Mouse (Mus musculus): ENCODE data around the gene Oard1. TPM values are rescaled to one million over a fixed set of nuclear protein-coding genes. Genes with fewer than 3 reads are reported as not detected.

The Oard1 gene
- polyA plus RNA-seq (2014; fragmentation: Nextera tagmentation; extraction: Ambion mirVana): 76.5 and 79.7 TPM in 2 replicates

- Histone ChIP-seq H3K9ac (replicated peaks; ENCODE audit: low read length) (peak within 1 kb of the TSS; percentile 99), H3K4me2 (ENCODE audit: low read depth, low read length) (peak within 1 kb of the TSS; percentile 70), H3K4me3 (ENCODE audit: low read depth, low read length) (peak within 1 kb of the TSS; percentile 90), H3K27me3 (ENCODE audit: control insufficient read depth, insufficient read depth, low read length) (no peaks in the 10 kb centered on the region), H3K9me3 (replicated peaks; ENCODE audit: control insufficient read depth, low read length) (no peaks in the 10 kb centered on the region), H3K27ac (replicated peaks; ENCODE audit: low read depth, low read length) (peak within 1 kb of the TSS; percentile 100), H3K4me1 (ENCODE audit: control insufficient read depth, insufficient read depth, low read length) (no peaks in the 10 kb centered on the region), H3K36me3 (replicated peaks; ENCODE audit: control insufficient read depth, insufficient read depth, low read depth, low read length) (no peaks in the 10 kb centered on the region)
- ATAC-seq (replicated peaks; ENCODE audit: insufficient number of reproducible peaks, low FRiP score, low TSS enrichment, low read depth) (peak; percentile 97), DNase-seq (ENCODE audit: low spot score) (peak; percentile 100)
- WGBS: under 1% methylated on average over 82 of the region's 84 CpGs
Observed at GRCm38 (mm10) chr17:48409380-48410298, at the start of gene Oard1, which contains the start of gene Nfya. Gene Oard1, plus strand, starts transcription at chr17:48410014. Gene Nfya, minus strand, starts transcription at chr17:48409906.

- Histone ChIP-seq H3K4me1 (ENCODE audit: control insufficient read depth, insufficient read depth, low read length) (no peaks in the 10 kb centered on the region), H3K27ac (replicated peaks; ENCODE audit: low read depth, low read length) (no peak overlapping the region), H3K4me2 (ENCODE audit: low read depth, low read length) (no peak overlapping the region), H3K36me3 (replicated peaks; ENCODE audit: control insufficient read depth, insufficient read depth, low read depth, low read length) (no peaks in the 10 kb centered on the region), H3K9ac (replicated peaks; ENCODE audit: low read length) (no peak overlapping the region), H3K27me3 (ENCODE audit: control insufficient read depth, insufficient read depth, low read length) (no peaks in the 10 kb centered on the region), H3K4me3 (ENCODE audit: low read depth, low read length) (no peak overlapping the region), H3K9me3 (replicated peaks; ENCODE audit: control insufficient read depth, low read length) (no peaks in the 10 kb centered on the region)
- ATAC-seq (replicated peaks; ENCODE audit: insufficient number of reproducible peaks, low FRiP score, low TSS enrichment, low read depth) (no peak), DNase-seq (ENCODE audit: low spot score) (no peak)
- WGBS: 80% methylated on average over 4 of the region's 4 CpGs
Observed at GRCm38 (mm10) chr17:48360462-48360861, 49.4 kb upstream of the Oard1 start.

GRCm38 (mm10) chr17:48362346-48362745 lies 47.5 kb upstream of the Oard1 start:
- 81% methylated on average over 3 of the region's 3 CpGs for WGBS
- no peak for ATAC-seq (replicated peaks; ENCODE audit: insufficient number of reproducible peaks, low FRiP score, low TSS enrichment, low read depth)
- Histone ChIP-seq H3K4me2 (ENCODE audit: low read depth, low read length) (no peak overlapping the region), H3K9ac (replicated peaks; ENCODE audit: low read length) (no peak overlapping the region), H3K4me1 (ENCODE audit: control insufficient read depth, insufficient read depth, low read length) (no peaks in the 10 kb centered on the region), H3K4me3 (ENCODE audit: low read depth, low read length) (no peak overlapping the region), H3K36me3 (replicated peaks; ENCODE audit: control insufficient read depth, insufficient read depth, low read depth, low read length) (no peaks in the 10 kb centered on the region), H3K27me3 (ENCODE audit: control insufficient read depth, insufficient read depth, low read length) (no peaks in the 10 kb centered on the region), H3K9me3 (replicated peaks; ENCODE audit: control insufficient read depth, low read length) (no peaks in the 10 kb centered on the region), H3K27ac (replicated peaks; ENCODE audit: low read depth, low read length) (no peak overlapping the region)
- no peak for DNase-seq (ENCODE audit: low spot score)

DNA sequence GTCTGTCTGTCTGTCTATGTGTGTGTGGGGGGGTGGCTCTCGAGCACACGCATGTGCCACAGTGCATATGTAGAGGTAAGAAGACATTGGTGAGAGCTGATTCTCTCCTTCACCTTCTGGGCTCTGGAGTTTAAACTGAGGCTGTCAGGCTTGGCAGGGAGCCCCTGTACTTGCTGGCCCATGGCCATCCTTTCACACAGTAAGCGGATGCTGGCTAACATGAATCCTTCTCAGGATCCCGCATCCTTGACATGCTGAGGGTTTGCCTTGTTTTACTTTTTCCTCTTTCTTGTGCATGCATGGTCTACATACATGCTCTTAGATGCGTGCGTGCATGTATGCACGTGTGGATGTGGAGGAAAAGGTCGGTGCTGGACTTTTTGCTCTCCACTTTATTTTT lies 46.8 kb upstream of the Oard1 start:
- H3K4me3 ChIP-seq (ENCODE audit: low read depth, low read length): no peak overlapping the region
- no peak for ATAC-seq (replicated peaks; ENCODE audit: insufficient number of reproducible peaks, low FRiP score, low TSS enrichment, low read depth)
- no peak for DNase-seq (ENCODE audit: low spot score)
- H3K27ac ChIP-seq (replicated peaks; ENCODE audit: low read depth, low read length): no peak overlapping the region
- 94% methylated on average over 8 of the region's 8 CpGs for WGBS
- H3K9me3 ChIP-seq (replicated peaks; ENCODE audit: control insufficient read depth, low read length): no peaks in the 10 kb centered on the region
- no peaks in the 10 kb centered on the region for H3K27me3 ChIP-seq (ENCODE audit: control insufficient read depth, insufficient read depth, low read length)
- no peaks in the 10 kb centered on the region for H3K36me3 ChIP-seq (replicated peaks; ENCODE audit: control insufficient read depth, insufficient read depth, low read depth, low read length)
- no peak overlapping the region for H3K4me2 ChIP-seq (ENCODE audit: low read depth, low read length)
- no peak overlapping the region for H3K9ac ChIP-seq (replicated peaks; ENCODE audit: low read length)
- H3K4me1 ChIP-seq (ENCODE audit: control insufficient read depth, insufficient read depth, low read length): no peaks in the 10 kb centered on the region

GRCm38 (mm10) chr17:48363421-48363965 lies 46.3 kb upstream of the Oard1 start:
- 76% methylated on average over 6 of the region's 6 CpGs for WGBS
- no peak overlapping the region for H3K4me3 ChIP-seq (ENCODE audit: low read depth, low read length)

DNA sequence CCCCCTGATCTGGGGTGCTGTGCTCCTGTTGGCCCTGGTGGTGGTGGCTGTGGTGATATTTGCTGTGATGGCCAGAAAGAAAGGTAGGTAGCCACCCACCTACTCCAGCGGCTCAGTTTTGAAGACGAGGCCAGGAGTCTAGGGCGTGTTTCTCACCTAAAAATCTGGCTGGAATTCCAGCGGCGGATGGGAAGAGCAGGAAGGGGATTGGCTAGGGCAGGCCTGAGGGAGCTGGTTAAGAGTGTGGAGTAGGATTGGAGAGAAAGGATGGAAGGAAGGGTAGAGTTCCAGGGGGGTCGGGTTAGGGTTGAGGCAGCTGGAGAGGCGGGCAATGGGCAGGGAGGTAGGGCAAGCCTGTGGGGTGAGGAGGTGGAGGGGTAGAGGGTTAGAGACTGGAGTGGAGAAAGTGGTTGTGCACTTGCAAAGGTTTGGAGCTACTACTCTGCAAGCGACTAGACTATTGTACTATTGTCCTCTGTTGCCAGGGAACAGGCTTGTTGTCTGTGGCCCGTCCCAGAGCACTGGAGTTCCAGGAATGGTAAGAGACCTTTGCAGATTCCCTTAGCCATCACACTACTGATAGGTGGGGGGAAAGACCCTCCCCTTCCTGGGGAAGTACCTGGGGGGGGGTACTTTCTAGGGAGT lies 44.2 kb upstream of the Oard1 start:
- DNase-seq (ENCODE audit: low spot score) (no peak), ATAC-seq (replicated peaks; ENCODE audit: insufficient number of reproducible peaks, low FRiP score, low TSS enrichment, low read depth) (no peak)
- H3K4me1 ChIP-seq (ENCODE audit: control insufficient read depth, insufficient read depth, low read length): no peaks in the 10 kb centered on the region
- no peak overlapping the region for H3K9ac ChIP-seq (replicated peaks; ENCODE audit: low read length)
- no peaks in the 10 kb centered on the region for H3K36me3 ChIP-seq (replicated peaks; ENCODE audit: control insufficient read depth, insufficient read depth, low read depth, low read length)
- H3K4me3 ChIP-seq (ENCODE audit: low read depth, low read length): no peak overlapping the region
- no peak overlapping the region for H3K27ac ChIP-seq (replicated peaks; ENCODE audit: low read depth, low read length)
- 76% methylated on average over 9 of the region's 9 CpGs for WGBS
- H3K9me3 ChIP-seq (replicated peaks; ENCODE audit: control insufficient read depth, low read length): no peaks in the 10 kb centered on the region
- no peak overlapping the region for H3K4me2 ChIP-seq (ENCODE audit: low read depth, low read length)
- H3K27me3 ChIP-seq (ENCODE audit: control insufficient read depth, insufficient read depth, low read length): no peaks in the 10 kb centered on the region

More at GRCm38 (mm10) chr17:48363421-48363965, 46.3 kb upstream of the Oard1 start:
- Histone ChIP-seq H3K4me1 (ENCODE audit: control insufficient read depth, insufficient read depth, low read length) (no peaks in the 10 kb centered on the region), H3K9ac (replicated peaks; ENCODE audit: low read length) (no peak overlapping the region), H3K27ac (replicated peaks; ENCODE audit: low read depth, low read length) (no peak overlapping the region), H3K36me3 (replicated peaks; ENCODE audit: control insufficient read depth, insufficient read depth, low read depth, low read length) (no peaks in the 10 kb centered on the region), H3K27me3 (ENCODE audit: control insufficient read depth, insufficient read depth, low read length) (no peaks in the 10 kb centered on the region), H3K4me2 (ENCODE audit: low read depth, low read length) (no peak overlapping the region), H3K9me3 (replicated peaks; ENCODE audit: control insufficient read depth, low read length) (no peaks in the 10 kb centered on the region)
- ATAC-seq (replicated peaks; ENCODE audit: insufficient number of reproducible peaks, low FRiP score, low TSS enrichment, low read depth) (no peak), DNase-seq (ENCODE audit: low spot score) (no peak)

GRCm38 (mm10) chr17:48366806-48367205 lies 43.0 kb upstream of the Oard1 start:
- no peak overlapping the region for H3K27ac ChIP-seq (replicated peaks; ENCODE audit: low read depth, low read length)
- ATAC-seq (replicated peaks; ENCODE audit: insufficient number of reproducible peaks, low FRiP score, low TSS enrichment, low read depth): no peak
- 92% methylated on average over 5 of the region's 5 CpGs for WGBS

DNA sequence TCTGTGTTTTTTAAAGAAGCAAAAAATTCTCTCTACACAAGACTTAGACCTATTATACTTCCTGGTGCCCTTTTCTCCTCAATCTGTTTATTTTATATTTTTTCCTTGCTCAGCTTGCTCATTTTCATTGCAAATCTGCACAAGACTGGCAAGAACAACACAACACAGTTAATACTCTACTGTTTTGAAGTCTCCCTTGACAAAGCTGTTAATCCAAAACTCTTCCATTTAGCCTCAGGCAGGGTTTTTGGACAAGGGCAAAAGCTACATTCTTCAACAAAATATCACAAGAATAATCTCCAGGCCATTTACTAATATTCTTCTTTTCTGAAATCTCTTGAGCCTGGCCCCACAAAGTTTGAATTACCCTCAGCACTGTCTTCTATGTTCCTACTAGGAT lies 38.2 kb upstream of the Oard1 start:
- ATAC-seq (replicated peaks; ENCODE audit: insufficient number of reproducible peaks, low FRiP score, low TSS enrichment, low read depth) (no peak), DNase-seq (ENCODE audit: low spot score) (no peak)
- Histone ChIP-seq H3K9me3 (replicated peaks; ENCODE audit: control insufficient read depth, low read length) (no peaks in the 10 kb centered on the region), H3K27me3 (ENCODE audit: control insufficient read depth, insufficient read depth, low read length) (no peaks in the 10 kb centered on the region), H3K4me3 (ENCODE audit: low read depth, low read length) (no peak overlapping the region), H3K4me1 (ENCODE audit: control insufficient read depth, insufficient read depth, low read length) (no peaks in the 10 kb centered on the region), H3K9ac (replicated peaks; ENCODE audit: low read length) (no peak overlapping the region), H3K4me2 (ENCODE audit: low read depth, low read length) (no peak overlapping the region), H3K27ac (replicated peaks; ENCODE audit: low read depth, low read length) (no peak overlapping the region), H3K36me3 (replicated peaks; ENCODE audit: control insufficient read depth, insufficient read depth, low read depth, low read length) (no peaks in the 10 kb centered on the region)

More at GRCm38 (mm10) chr17:48366806-48367205, 43.0 kb upstream of the Oard1 start:
- Histone ChIP-seq H3K4me1 (ENCODE audit: control insufficient read depth, insufficient read depth, low read length) (no peaks in the 10 kb centered on the region), H3K4me2 (ENCODE audit: low read depth, low read length) (no peak overlapping the region), H3K9me3 (replicated peaks; ENCODE audit: control insufficient read depth, low read length) (no peaks in the 10 kb centered on the region), H3K4me3 (ENCODE audit: low read depth, low read length) (no peak overlapping the region), H3K9ac (replicated peaks; ENCODE audit: low read length) (no peak overlapping the region), H3K36me3 (replicated peaks; ENCODE audit: control insufficient read depth, insufficient read depth, low read depth, low read length) (no peaks in the 10 kb centered on the region), H3K27me3 (ENCODE audit: control insufficient read depth, insufficient read depth, low read length) (no peaks in the 10 kb centered on the region)
- no peak for DNase-seq (ENCODE audit: low spot score)
